Mouse (Mus musculus) T-helper 2 cell (primary cell): ENCODE results near the gene Rpap1.

Experiments used
- in situ Hi-C: fragments of 300-600 bp; cut with MboI, MseI; formaldehyde crosslinking; loops from one replicate; pipeline ENCODE4 v1.15.1; 2025; ENCODE audit warnings: high pct_unique_total_duplicates

The Rpap1 gene

GRCm38 (mm10) chr2:119787206-119787883 is at the start of gene Rpap1:
Gene Rpap1, minus strand, starts transcription at chr2:119787537.
- in situ Hi-C loops: no loop called here

GRCm38 (mm10) chr2:119834231-119834630 is 46.9 kb upstream of the Rpap1 start:
- in situ Hi-C loops: no loop called here

GRCm38 (mm10) chr2:119830579-119830978 is 43.2 kb upstream of the Rpap1 start:
- in situ Hi-C loops: no loop called here

GRCm38 (mm10) chr2:119821136-119821535 is 33.8 kb upstream of the Rpap1 start:
- in situ Hi-C loops: no loop called here

- in situ Hi-C loops: no loop called here
These were observed 31.4 kb upstream of the Rpap1 start for GRCm38 (mm10) chr2:119818668-119819272.

GRCm38 (mm10) chr2:119817047-119817446 is 29.7 kb upstream of the Rpap1 start:
- in situ Hi-C loops: no loop called here

- in situ Hi-C loops: no loop called here
These were observed 29.3 kb upstream of the Rpap1 start for GRCm38 (mm10) chr2:119816611-119817010.

GRCm38 (mm10) chr2:119814376-119814933 is 27.1 kb upstream of the Rpap1 start:
- in situ Hi-C loops: no loop called here

GRCm38 (mm10) chr2:119811490-119812146 is 24.3 kb upstream of the Rpap1 start:
- in situ Hi-C loops: no loop called here

GRCm38 (mm10) chr2:119810890-119811289 is 23.6 kb upstream of the Rpap1 start:
- in situ Hi-C loops: no loop called here

- in situ Hi-C loops: no loop called here
These were observed 21.5 kb upstream of the Rpap1 start for GRCm38 (mm10) chr2:119808881-119809280.

- in situ Hi-C loops: no loop called here
These were observed 21.1 kb upstream of the Rpap1 start for GRCm38 (mm10) chr2:119808438-119808837.

GRCm38 (mm10) chr2:119805536-119805935 is 18.2 kb upstream of the Rpap1 start:
- in situ Hi-C loops: no loop called here

- in situ Hi-C loops: no loop called here
These were observed 17.4 kb upstream of the Rpap1 start for GRCm38 (mm10) chr2:119804776-119805175.

GRCm38 (mm10) chr2:119804275-119804628 is 16.9 kb upstream of the Rpap1 start:
- in situ Hi-C loops: no loop called here

GRCm38 (mm10) chr2:119803618-119804274 is 16.4 kb upstream of the Rpap1 start:
- in situ Hi-C loops: no loop called here

- in situ Hi-C loops: no loop called here
These were observed 15.7 kb upstream of the Rpap1 start for GRCm38 (mm10) chr2:119802767-119803617.

GRCm38 (mm10) chr2:119800876-119801846 is 13.8 kb upstream of the Rpap1 start:
- in situ Hi-C loops: no loop called here

- in situ Hi-C loops: no loop called here
These were observed 12.7 kb upstream of the Rpap1 start for GRCm38 (mm10) chr2:119799961-119800550.
